Mouse (Mus musculus): ENCODE results near the gene Gzmk. TPM values are rescaled to one million over a fixed set of nuclear protein-coding genes. Genes with fewer than 3 reads are reported as not detected.

The Gzmk gene
- total and polyA plus RNA-seq, 3 experiments: not detected

GRCm38 (mm10) chr13:113227076-113227475 lies 1.4 kb upstream of the Gzmk start:
- H3K4me2 ChIP-seq (ENCODE audit: insufficient read depth, low read depth, poor library complexity, severe bottlenecking): no peak overlapping the region
- TF ChIP-seq MXI1 (IDR thresholded peaks at IDR 0.05; ENCODE audit: low read depth, low read length) (no peak), UBTF (IDR thresholded peaks at IDR 0.05; ENCODE audit: low read depth, low read length) (no peak), KAT2A (IDR thresholded peaks at IDR 0.05; ENCODE audit: insufficient replicate concordance, low read length) (no peak), ZMIZ1 (IDR thresholded peaks at IDR 0.05; ENCODE audit: low read depth, low read length) (no peak), ZKSCAN1 (IDR thresholded peaks at IDR 0.05; ENCODE audit: borderline replicate concordance, low read depth, low read length) (no peak), ZNF384 (IDR thresholded peaks at IDR 0.05; ENCODE audit: low read depth, low read length) (no peak), HCFC1 (IDR thresholded peaks at IDR 0.05; ENCODE audit: low read depth, low read length) (no peak), CHD1 (IDR thresholded peaks at IDR 0.05; ENCODE audit: low read depth, low read length) (no peak), JUN (IDR thresholded peaks at IDR 0.05; ENCODE audit: insufficient read depth, low read depth, low read length) (no peak), TBP (conservative IDR thresholded peaks at IDR 0.05; ENCODE audit: low read depth, low read length) (no peak), USF1 (IDR thresholded peaks at IDR 0.05; ENCODE audit: low read depth, low read length) (no peak)
- no peaks in the 10 kb centered on the region for H3K9me3 ChIP-seq (replicated peaks; ENCODE audit: low read length)
- H3K4me1 ChIP-seq (ENCODE audit: control insufficient read depth in 1 of 2, insufficient read depth in 2 of 2): no peaks in the 10 kb centered on the region
- in situ Hi-C loops (cut with MboI; ENCODE audit: low pct_ligation_motif_present, low pct_unique_long_range_greater_than_20kb, low sequenced_read_pairs) (no loop called here), dilution Hi-C loops (cut with MboI; ENCODE audit: extremely low pct_ligation_motif_present, extremely low pct_unique_long_range_greater_than_20kb, low sequenced_read_pairs) (no loop called here)
- H3K4me3 ChIP-seq (replicated peaks in 1 of 3; ENCODE audit: low read depth in 2 of 3, low read length in 2 of 3, poor library complexity in 1 of 3): no peak overlapping the region
- H3K27me3 ChIP-seq (replicated peaks): no peaks in the 10 kb centered on the region
- H3K79me2 ChIP-seq (replicated peaks; ENCODE audit: control insufficient read depth, extremely low read depth, insufficient read depth, poor library complexity, severe bottlenecking): no peaks in the 10 kb centered on the region
- H3K27ac ChIP-seq (ENCODE audit: insufficient read depth, low read depth): no peak overlapping the region
- no peak for DNase-seq (ENCODE audit: extremely low read depth)
- H3K9ac ChIP-seq (ENCODE audit: insufficient read depth, low read depth): no peak overlapping the region
- H3K36me3 ChIP-seq (replicated peaks in 1 of 2; ENCODE audit: control insufficient read depth in 1 of 2, insufficient read depth in 1 of 2, low read length in 1 of 2): no peaks in the 10 kb centered on the region

GRCm38 (mm10) chr13:113224105-113224504 lies 1.6 kb downstream of the Gzmk start:
- no peaks in the 10 kb centered on the region for H3K36me3 ChIP-seq (replicated peaks in 1 of 2; ENCODE audit: control insufficient read depth in 1 of 2, insufficient read depth in 1 of 2, low read length in 1 of 2)
- H3K27ac ChIP-seq (ENCODE audit: insufficient read depth, low read depth): no peak overlapping the region
- TF ChIP-seq CTCF (conservative IDR thresholded peaks at IDR 0.05 in 1 of 2, IDR thresholded peaks at IDR 0.05 in 1 of 2; ENCODE audit: low read depth in 2 of 2, low read length in 2 of 2): no peak
- H3K9ac ChIP-seq (ENCODE audit: insufficient read depth, low read depth): no peak overlapping the region
- no peaks in the 10 kb centered on the region for H3K27me3 ChIP-seq (replicated peaks)
- no peak overlapping the region for H3K4me3 ChIP-seq (replicated peaks in 1 of 3; ENCODE audit: low read depth in 2 of 3, low read length in 2 of 3, poor library complexity in 1 of 3)
- DNase-seq (ENCODE audit: extremely low read depth): no peak
- no peaks in the 10 kb centered on the region for H3K4me1 ChIP-seq (ENCODE audit: control insufficient read depth in 1 of 2, insufficient read depth in 2 of 2)
- dilution Hi-C loops (cut with MboI; ENCODE audit: extremely low pct_ligation_motif_present, extremely low pct_unique_long_range_greater_than_20kb, low sequenced_read_pairs): no loop called here
- no peaks in the 10 kb centered on the region for H3K79me2 ChIP-seq (replicated peaks; ENCODE audit: control insufficient read depth, extremely low read depth, insufficient read depth, poor library complexity, severe bottlenecking)
- in situ Hi-C loops (cut with MboI; ENCODE audit: low pct_ligation_motif_present, low pct_unique_long_range_greater_than_20kb, low sequenced_read_pairs): no loop called here
- no peaks in the 10 kb centered on the region for H3K9me3 ChIP-seq (replicated peaks; ENCODE audit: low read length)
- no peak overlapping the region for H3K4me2 ChIP-seq (ENCODE audit: insufficient read depth, low read depth, poor library complexity, severe bottlenecking)

GRCm38 (mm10) chr13:113221851-113222250 lies 3.9 kb downstream of the Gzmk start:
- Histone ChIP-seq H3K27ac (ENCODE audit: insufficient read depth, low read depth) (no peak overlapping the region), H3K27me3 (replicated peaks) (no peaks in the 10 kb centered on the region), H3K79me2 (replicated peaks; ENCODE audit: control insufficient read depth, extremely low read depth, insufficient read depth, poor library complexity, severe bottlenecking) (no peaks in the 10 kb centered on the region), H3K9ac (ENCODE audit: insufficient read depth, low read depth) (no peak overlapping the region), H3K36me3 (replicated peaks in 1 of 2; ENCODE audit: control insufficient read depth in 1 of 2, insufficient read depth in 1 of 2, low read length in 1 of 2) (no peaks in the 10 kb centered on the region), H3K9me3 (replicated peaks; ENCODE audit: low read length) (no peaks in the 10 kb centered on the region), H3K4me1 (ENCODE audit: control insufficient read depth in 1 of 2, insufficient read depth in 2 of 2) (no peaks in the 10 kb centered on the region), H3K4me2 (ENCODE audit: insufficient read depth, low read depth, poor library complexity, severe bottlenecking) (no peak overlapping the region), H3K4me3 (replicated peaks in 1 of 3; ENCODE audit: low read depth in 2 of 3, low read length in 2 of 3, poor library complexity in 1 of 3) (no peak overlapping the region)
- in situ Hi-C loops (cut with MboI; ENCODE audit: low pct_ligation_motif_present, low pct_unique_long_range_greater_than_20kb, low sequenced_read_pairs): no loop called here
- dilution Hi-C loops (cut with MboI; ENCODE audit: extremely low pct_ligation_motif_present, extremely low pct_unique_long_range_greater_than_20kb, low sequenced_read_pairs): no loop called here
- TF ChIP-seq ZNF384 (IDR thresholded peaks at IDR 0.05; ENCODE audit: low read depth, low read length) (no peak), IRF4 (IDR thresholded peaks at IDR 0.05; ENCODE audit: low read depth, low read length) (no peak), E2F4 (IDR thresholded peaks at IDR 0.05; ENCODE audit: insufficient replicate concordance, low read depth, low read length) (no peak), CTCF (conservative IDR thresholded peaks at IDR 0.05 in 1 of 2, IDR thresholded peaks at IDR 0.05 in 1 of 2; ENCODE audit: low read depth in 2 of 2, low read length in 2 of 2) (no peak), CHD1 (IDR thresholded peaks at IDR 0.05; ENCODE audit: low read depth, low read length) (no peak), MEF2A (IDR thresholded peaks at IDR 0.05; ENCODE audit: borderline replicate concordance, low read depth, low read length) (no peak), USF2 (conservative IDR thresholded peaks at IDR 0.05; ENCODE audit: low read depth, low read length) (no peak), MAX (IDR thresholded peaks at IDR 0.05; ENCODE audit: low read length) (no peak), ZC3H11A (IDR thresholded peaks at IDR 0.05; ENCODE audit: low read depth, low read length) (no peak), RAD21 (IDR thresholded peaks at IDR 0.05; ENCODE audit: low read depth, low read length) (no peak), UBTF (IDR thresholded peaks at IDR 0.05; ENCODE audit: low read depth, low read length) (no peak), USF1 (IDR thresholded peaks at IDR 0.05; ENCODE audit: low read depth, low read length) (no peak)
- no peak for DNase-seq (ENCODE audit: extremely low read depth)

All from CH12.LX (cell line).